Mouse (Mus musculus): ENCODE results near the gene Tat.

Gene Tat

DNA sequence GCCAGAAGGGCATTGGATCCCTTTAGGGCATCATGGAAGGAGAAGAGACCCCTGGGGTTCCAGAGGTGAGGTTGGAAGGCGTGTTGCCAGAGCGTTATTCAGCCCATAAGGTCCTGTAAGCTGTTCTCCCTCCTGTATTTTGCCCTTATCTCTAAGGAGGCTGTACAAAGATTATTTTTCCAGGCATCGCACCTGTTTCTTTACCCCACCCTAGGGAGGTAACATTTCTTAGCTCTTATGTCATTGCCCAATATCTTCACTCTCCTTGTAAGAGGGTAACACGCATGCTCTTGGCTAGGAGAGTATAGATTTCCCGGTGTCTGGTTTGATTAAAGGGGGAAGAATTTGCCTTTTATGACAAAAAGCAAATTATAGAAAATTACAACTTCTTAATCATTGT lies 49.4 kb downstream of the Tat start, which contains the start of gene Chst4:
Gene Chst4, minus strand, starts transcription at position 82 of the 400 bp plus-strand sequence.
- DNase-seq (ENCODE audit: low spot score in 2 of 2): no peak

DNA sequence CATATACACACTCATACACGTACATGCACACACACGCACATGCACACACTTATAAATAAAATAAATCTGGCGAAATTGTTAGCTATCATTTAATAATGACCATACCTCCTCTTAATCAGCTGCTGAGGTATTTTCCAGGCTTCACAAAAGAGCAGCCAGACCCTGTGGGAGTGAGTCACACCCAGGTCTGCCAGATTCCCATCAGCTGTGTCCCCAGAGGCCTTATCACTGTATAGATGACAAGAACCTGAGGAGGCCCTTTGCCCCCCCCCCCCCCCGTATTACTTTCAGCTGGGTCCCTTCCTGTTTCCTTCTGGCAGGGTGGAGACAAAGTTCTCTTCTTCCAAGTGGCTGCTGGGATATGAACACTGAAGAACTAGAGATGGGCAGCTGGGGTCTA lies 50.3 kb downstream of the Tat start:
- DNase-seq (ENCODE audit: low spot score in 2 of 2): no peak
